Mouse (Mus musculus) CD4-positive, CD25-positive, alpha-beta regulatory T cell (primary cell): ENCODE data around the gene Klhl9. TPM values are rescaled to one million over a fixed set of nuclear protein-coding genes. Genes with fewer than 3 reads are reported as not detected.

Experiments
- polyA plus RNA-seq: library from polyadenylated mRNA; unstranded; fragments of 100-300 nt; shearing (Covaris generic); gene quantifications from one replicate; pipeline ENCODE4 v1.2.1, GENCODE M21; 2017

Gene Klhl9
- polyA plus RNA-seq, result 26.9 TPM

DNA sequence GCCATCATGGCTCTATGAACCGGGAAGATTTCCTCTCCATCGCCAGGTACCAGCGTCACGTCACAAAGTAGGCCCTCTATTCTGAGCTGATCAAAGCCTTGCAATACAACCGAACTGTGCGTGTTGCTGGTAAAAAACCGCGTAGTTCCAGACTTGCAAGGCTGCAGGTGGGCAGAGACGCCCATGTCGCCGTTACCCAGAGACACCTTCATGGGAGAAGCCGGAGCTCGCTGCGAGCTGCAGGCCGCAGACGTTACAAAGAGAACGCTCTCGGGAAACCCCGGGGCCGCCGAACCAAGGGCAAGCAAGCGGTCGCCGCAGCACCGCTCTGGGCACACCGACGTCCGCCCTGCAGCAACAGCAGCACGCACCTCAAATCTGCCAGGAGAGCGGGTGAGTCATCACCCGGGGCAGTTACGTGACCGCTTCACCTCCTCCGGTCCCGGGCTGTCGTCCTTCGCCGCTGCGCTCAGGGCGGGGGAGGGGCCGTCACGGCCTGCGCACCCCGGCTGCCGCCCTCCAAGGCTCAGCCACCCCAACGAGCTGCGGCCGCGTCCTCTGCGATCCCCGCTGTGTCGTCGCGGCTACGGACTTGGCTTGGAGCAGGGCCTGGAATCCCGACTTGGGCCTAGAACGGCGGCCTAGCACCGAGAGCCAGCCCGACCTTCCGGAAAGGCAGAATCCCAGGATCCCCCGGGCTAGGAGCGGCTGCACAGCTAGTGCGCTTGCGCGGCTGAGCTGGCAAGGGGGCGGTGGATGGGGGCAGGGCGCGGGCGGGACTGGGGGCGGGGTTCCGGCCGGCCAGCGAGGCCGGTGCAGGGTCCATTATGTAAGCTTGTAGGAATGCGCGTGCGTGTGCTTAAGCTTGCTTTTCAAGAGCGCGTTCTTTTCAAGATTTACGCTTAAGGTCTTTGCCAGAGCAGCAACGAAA lies at the start of gene Klhl9, which contains the start of gene Gm26566:
TSS of gene Klhl9 (minus strand) at position 675 of the 931 bp plus-strand sequence.
TSS of gene Gm26566 (plus strand) at position 15 of the 931 bp plus-strand sequence.

DNA sequence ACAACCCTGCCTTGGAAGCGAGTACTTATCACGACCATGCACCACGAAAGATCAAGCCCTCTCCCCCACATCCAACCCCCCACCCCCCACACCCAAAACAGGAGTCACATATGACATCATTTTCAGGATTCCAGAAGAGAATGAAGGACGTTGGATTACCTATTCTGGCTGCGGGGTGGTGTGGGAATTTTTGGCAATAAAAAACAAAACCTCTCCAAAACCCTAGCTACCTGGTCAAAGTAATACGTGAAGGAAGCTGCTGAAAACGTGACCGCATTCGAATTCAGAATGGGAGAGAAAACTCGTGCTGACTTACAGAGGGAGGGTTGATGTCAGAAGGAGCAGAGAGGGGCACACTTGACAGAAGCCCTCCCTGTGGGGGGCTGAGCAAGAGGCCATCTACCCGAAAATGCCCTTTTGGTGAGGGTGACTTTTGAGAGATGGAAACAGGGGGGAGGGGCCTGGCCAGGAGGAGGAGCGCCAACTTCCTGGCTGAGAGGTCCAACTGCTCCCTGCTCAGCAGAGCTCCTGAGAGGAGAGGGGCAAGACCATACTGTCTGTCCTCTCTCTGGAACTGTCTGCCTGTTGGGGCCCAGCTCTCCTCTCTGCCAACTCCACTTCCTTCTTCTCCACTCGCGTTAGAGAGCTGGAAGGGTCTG lies 37.5 kb upstream of the Klhl9 start, which contains the start of gene Gm13283:
TSS of gene Gm13283 (plus strand) at position 510 of the 659 bp plus-strand sequence.

DNA sequence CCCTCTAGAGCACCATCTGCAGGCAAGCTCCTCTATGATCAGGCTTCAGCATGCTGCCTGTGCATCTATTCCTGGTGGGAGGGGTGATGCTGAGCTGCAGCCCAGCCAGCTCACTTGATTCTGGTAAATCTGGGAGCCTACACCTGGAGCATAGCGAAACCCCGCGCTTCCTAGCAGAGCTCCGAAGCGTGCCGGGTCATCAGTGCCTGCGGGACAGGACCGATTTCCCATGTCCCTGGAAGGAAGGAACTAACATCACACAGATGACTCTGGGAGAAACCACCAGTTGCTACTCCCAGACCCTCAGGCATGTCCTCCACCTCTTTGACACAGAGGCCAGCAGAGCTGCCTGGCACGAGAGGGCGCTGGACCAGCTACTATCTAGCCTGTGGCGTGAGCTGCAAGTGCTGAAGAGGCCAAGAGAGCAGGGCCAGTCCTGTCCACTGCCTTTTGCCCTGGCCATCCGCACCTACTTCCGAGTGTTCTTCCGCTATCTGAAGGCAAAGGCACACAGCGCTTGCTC lies 32.6 kb upstream of the Klhl9 start, which contains the start of gene Gm13271:
TSS of gene Gm13271 (plus strand) at position 51 of the 523 bp plus-strand sequence.

GRCm38 (mm10) chr4:88691259-88691658 lies 31.0 kb downstream of the Klhl9 start, which contains the start of gene Ifnab:
TSS of gene Ifnab (minus strand) at chr4:88691359.

GRCm38 (mm10) chr4:88683812-88684211 lies 38.5 kb downstream of the Klhl9 start, which contains the start of gene Ifna2:
TSS of gene Ifna2 (minus strand) at chr4:88683912.

GRCm38 (mm10) chr4:88676824-88677223 lies 45.4 kb downstream of the Klhl9 start, which contains the start of gene Ifna16:
TSS of gene Ifna16 (minus strand) at chr4:88676924.

Other genes with a start within 250 kb of the Klhl9 start
- not detected for gene Ifnb1, start 199.7 kb downstream of the Klhl9 start, polyA plus RNA-seq
- not detected for gene Ifna15, start 164.2 kb downstream of the Klhl9 start, polyA plus RNA-seq
- not detected for gene Ifna14, start 150.7 kb downstream of the Klhl9 start, polyA plus RNA-seq
- not detected for gene Ifna9, start 130.1 kb downstream of the Klhl9 start, polyA plus RNA-seq
- not detected for gene Ifna12, start 119.1 kb downstream of the Klhl9 start, polyA plus RNA-seq
- gene C87499, start 88.1 kb downstream of the Klhl9 start, polyA plus RNA-seq, result not detected
- not detected for gene Ifna13, start 78.0 kb downstream of the Klhl9 start, polyA plus RNA-seq
- gene Ifna16, start 45.5 kb downstream of the Klhl9 start, polyA plus RNA-seq, result not detected
- gene Ifna2, start 38.6 kb downstream of the Klhl9 start, polyA plus RNA-seq, result not detected
- gene Ifnab, start 31.1 kb downstream of the Klhl9 start, polyA plus RNA-seq, result not detected
- gene Gm26566, start 660 bp downstream of the Klhl9 start, polyA plus RNA-seq, result 0.32 TPM
- not detected for gene Gm13271, start 32.4 kb upstream of the Klhl9 start, polyA plus RNA-seq
- gene Gm13283, start 37.7 kb upstream of the Klhl9 start, polyA plus RNA-seq, result 0.97 TPM
- 0.35 TPM for gene Gm13290, start 51.4 kb upstream of the Klhl9 start, polyA plus RNA-seq
- gene Gm13289, start 54.5 kb upstream of the Klhl9 start, polyA plus RNA-seq, result not detected
- not detected for gene Gm13272, start 57.4 kb upstream of the Klhl9 start, polyA plus RNA-seq
- 0.68 TPM for gene Ifnz, start 59.7 kb upstream of the Klhl9 start, polyA plus RNA-seq
- not detected for gene Gm13276, start 63.2 kb upstream of the Klhl9 start, polyA plus RNA-seq
- not detected for gene Gm13277, start 66.2 kb upstream of the Klhl9 start, polyA plus RNA-seq
- not detected for gene Gm13278, start 69.1 kb upstream of the Klhl9 start, polyA plus RNA-seq
- not detected for gene Gm13275, start 72.0 kb upstream of the Klhl9 start, polyA plus RNA-seq
- gene Gm13279, start 74.9 kb upstream of the Klhl9 start, polyA plus RNA-seq, result not detected
- 1.1 TPM for gene Gm13285, start 77.2 kb upstream of the Klhl9 start, polyA plus RNA-seq
- gene Gm13287, start 80.8 kb upstream of the Klhl9 start, polyA plus RNA-seq, result not detected
- gene Gm13288, start 83.1 kb upstream of the Klhl9 start, polyA plus RNA-seq, result not detected
- gene Ifna7, start 93.8 kb upstream of the Klhl9 start, polyA plus RNA-seq, result not detected
- gene Ifna11, start 97.5 kb upstream of the Klhl9 start, polyA plus RNA-seq, result not detected
- not detected for gene Ifna6, start 105.0 kb upstream of the Klhl9 start, polyA plus RNA-seq
- gene Ifna5, start 113.1 kb upstream of the Klhl9 start, polyA plus RNA-seq, result not detected
- not detected for gene Ifna4, start 119.4 kb upstream of the Klhl9 start, polyA plus RNA-seq
- not detected for gene Ifna1, start 127.6 kb upstream of the Klhl9 start, polyA plus RNA-seq
- gene Ifne, start 157.7 kb upstream of the Klhl9 start, polyA plus RNA-seq, result not detected